Mouse (Mus musculus) olfactory bulb, adult 2 months (tissue): Measurements from ENCODE around the gene Atg3.

Source experiments
- CTCF ChIP-seq: fragments of 200-500 bp; IDR thresholded peaks from 2 replicates; pipeline ENCODE4 v1.5.1; 2012; ENCODE audit warnings: low read depth, mild to moderate bottlenecking, low read length, moderate library complexity; ENCODE audit not compliant: insufficient read depth
- POLR2A ChIP-seq: fragments of 200-500 bp; IDR thresholded peaks from 2 replicates; pipeline ENCODE4 v1.6.1; 2012; ENCODE audit warnings: mild to moderate bottlenecking, low read depth, low read length, moderate library complexity; ENCODE audit not compliant: insufficient read depth

GRCm38 (mm10) chr16:45223648-45224388 is 65.2 kb downstream of the Atg3 start, which contains the start of gene Btla:
- TF ChIP-seq POLR2A (no peak), CTCF (no peak)
